Mouse (Mus musculus) kidney, adult 8-10 months (tissue): ENCODE results near the gene Bbs1.
"Not testable (repeated sequence)": the region's sequence is repeated elsewhere in the genome, so short reads cannot be mapped to it uniquely, and the experiment has no call there.

ENCODE experiments used
- DNase-seq, 2 experiments: peaks; one replicate each; pipeline ENCODE4 v3.0.0; 2022

Gene Bbs1

GRCm38 (mm10) chr19:4905979-4906794 lies at the start of gene Bbs1:
Bbs1 (minus strand) TSS chr19:4906628.
- peak; percentile 60 to 79 for DNase-seq

- not testable (repeated sequence) for DNase-seq
Observed at GRCm38 (mm10) chr19:4948641-4949040, 42.2 kb upstream of the Bbs1 start.

GRCm38 (mm10) chr19:4945540-4945939 lies 39.1 kb upstream of the Bbs1 start:
- no peak for DNase-seq

- DNase-seq: no peak
Observed at GRCm38 (mm10) chr19:4943253-4943588, 36.8 kb upstream of the Bbs1 start.

GRCm38 (mm10) chr19:4942551-4943252 lies 36.3 kb upstream of the Bbs1 start, which contains the start of gene Peli3:
Peli3 (minus strand) TSS chr19:4943127.
- DNase-seq: peak; percentile 51 to 63

GRCm38 (mm10) chr19:4937444-4938310 lies 31.2 kb upstream of the Bbs1 start:
- DNase-seq: no peak

- no peak for DNase-seq
Observed at GRCm38 (mm10) chr19:4936896-4937295, 30.5 kb upstream of the Bbs1 start.

GRCm38 (mm10) chr19:4928781-4929180 lies 22.4 kb upstream of the Bbs1 start:
- no peak for DNase-seq

- DNase-seq: peak; percentile 98 to 99
Observed at GRCm38 (mm10) chr19:4927904-4928531, 21.6 kb upstream of the Bbs1 start, which contains the start of gene Dpp3. Dpp3 (minus strand) TSS chr19:4928287.

- DNase-seq: no peak
Observed at GRCm38 (mm10) chr19:4925121-4925860, 18.9 kb upstream of the Bbs1 start.

- DNase-seq: no peak
Observed at GRCm38 (mm10) chr19:4919652-4920051, 13.2 kb upstream of the Bbs1 start.

GRCm38 (mm10) chr19:4916827-4917226 lies 10.4 kb upstream of the Bbs1 start:
- no peak for DNase-seq

- DNase-seq: no peak
Observed at GRCm38 (mm10) chr19:4915924-4916603, 9.6 kb upstream of the Bbs1 start.

- no peak for DNase-seq
Observed at GRCm38 (mm10) chr19:4909376-4909775, 2.9 kb upstream of the Bbs1 start.

- peak in 1 of 2 experiments; percentile 59 for DNase-seq
Observed at GRCm38 (mm10) chr19:4908107-4908506, 1.7 kb upstream of the Bbs1 start.

GRCm38 (mm10) chr19:4899888-4900287 lies 6.5 kb downstream of the Bbs1 start:
- DNase-seq: no peak

GRCm38 (mm10) chr19:4898972-4899371 lies 7.5 kb downstream of the Bbs1 start:
- no peak for DNase-seq

GRCm38 (mm10) chr19:4896780-4897520 lies 9.5 kb downstream of the Bbs1 start:
- no peak for DNase-seq

- DNase-seq: no peak
Observed at GRCm38 (mm10) chr19:4891798-4892197, 14.6 kb downstream of the Bbs1 start.

- no peak for DNase-seq
Observed at GRCm38 (mm10) chr19:4889791-4890190, 16.6 kb downstream of the Bbs1 start.

GRCm38 (mm10) chr19:4883961-4884360 lies 22.5 kb downstream of the Bbs1 start:
- no peak for DNase-seq
